Mouse (Mus musculus): ENCODE measurements around the gene Aldh3a2.
A peak's percentile ranks its signal among the peaks of the same experiment; 100 is the strongest.
"Not testable (repeated sequence)": the region's sequence is repeated elsewhere in the genome, so short reads cannot be mapped to it uniquely, and the experiment has no call there.

The Aldh3a2 gene

GRCm38 (mm10) chr11:61215936-61216335 lies 51.3 kb downstream of the Aldh3a2 start:
- DNase-seq (ENCODE audit: extremely low spot score), result no peak

DNA sequence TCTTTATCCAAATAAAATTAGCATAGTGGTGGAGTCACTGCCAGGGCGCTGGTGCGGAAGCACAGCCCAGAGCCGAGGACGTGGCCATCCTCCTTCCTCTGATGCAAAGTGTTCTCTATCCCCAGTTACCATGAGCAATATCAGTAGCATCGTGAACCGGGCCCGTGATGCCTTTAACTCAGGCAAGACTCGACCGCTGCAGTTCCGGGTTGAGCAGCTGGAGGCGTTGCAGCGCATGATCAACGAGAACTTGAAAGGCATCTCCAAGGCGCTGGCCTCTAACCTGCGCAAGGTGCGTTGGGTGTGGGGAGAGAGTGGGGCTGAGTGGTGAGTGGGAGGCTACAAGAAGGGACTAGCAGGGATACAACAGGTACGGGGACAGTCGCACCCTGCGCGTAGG lies 55.2 kb downstream of the Aldh3a2 start:
- no peak for DNase-seq (ENCODE audit: extremely low spot score)

GRCm38 (mm10) chr11:61208316-61208715 lies 58.9 kb downstream of the Aldh3a2 start:
- no peak for DNase-seq (ENCODE audit: extremely low spot score)

DNA sequence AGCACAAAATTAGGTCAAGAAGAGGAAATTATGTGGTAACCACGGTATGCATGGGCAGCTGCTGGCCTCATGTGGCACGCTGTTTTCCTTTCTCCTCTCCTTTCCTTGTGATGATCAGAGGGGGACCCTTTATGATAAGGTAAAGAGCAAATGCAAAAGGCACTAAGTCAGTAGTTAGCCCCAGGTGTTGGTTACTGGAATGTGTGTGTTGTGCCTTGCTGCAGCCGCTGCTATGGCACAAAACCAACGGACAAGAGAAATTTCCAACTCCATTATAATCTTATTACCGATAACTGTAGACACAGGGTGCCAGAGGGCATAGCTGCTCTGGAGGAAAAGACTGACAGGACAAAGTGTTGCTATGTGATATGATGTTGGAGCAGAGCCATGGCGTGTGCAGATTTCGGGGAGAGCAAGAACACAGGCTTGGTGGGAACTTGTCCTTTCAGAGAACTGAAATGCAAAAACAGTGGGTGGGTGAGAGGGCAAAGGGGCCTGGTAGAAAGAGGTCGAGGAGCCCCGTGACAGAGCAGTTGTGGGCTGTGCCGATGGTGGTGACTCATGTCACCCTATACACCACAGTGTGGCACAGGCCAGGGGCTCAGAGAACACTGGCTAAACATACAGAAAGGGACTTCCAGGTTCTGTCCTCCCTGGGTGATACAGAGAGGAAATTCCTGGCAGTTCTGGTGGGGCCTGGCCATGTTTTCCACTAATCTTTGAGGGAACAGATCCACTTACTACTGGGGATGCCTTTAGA lies 59.6 kb downstream of the Aldh3a2 start, which contains the start of gene Aldh3a1:
Aldh3a1 (plus strand) TSS at position 51 of the 760 bp plus-strand sequence.
- no peak for DNase-seq (ENCODE audit: extremely low spot score)

GRCm38 (mm10) chr11:61206136-61206535 lies 61.1 kb downstream of the Aldh3a2 start:
- no peak for DNase-seq (ENCODE audit: extremely low spot score)

DNA sequence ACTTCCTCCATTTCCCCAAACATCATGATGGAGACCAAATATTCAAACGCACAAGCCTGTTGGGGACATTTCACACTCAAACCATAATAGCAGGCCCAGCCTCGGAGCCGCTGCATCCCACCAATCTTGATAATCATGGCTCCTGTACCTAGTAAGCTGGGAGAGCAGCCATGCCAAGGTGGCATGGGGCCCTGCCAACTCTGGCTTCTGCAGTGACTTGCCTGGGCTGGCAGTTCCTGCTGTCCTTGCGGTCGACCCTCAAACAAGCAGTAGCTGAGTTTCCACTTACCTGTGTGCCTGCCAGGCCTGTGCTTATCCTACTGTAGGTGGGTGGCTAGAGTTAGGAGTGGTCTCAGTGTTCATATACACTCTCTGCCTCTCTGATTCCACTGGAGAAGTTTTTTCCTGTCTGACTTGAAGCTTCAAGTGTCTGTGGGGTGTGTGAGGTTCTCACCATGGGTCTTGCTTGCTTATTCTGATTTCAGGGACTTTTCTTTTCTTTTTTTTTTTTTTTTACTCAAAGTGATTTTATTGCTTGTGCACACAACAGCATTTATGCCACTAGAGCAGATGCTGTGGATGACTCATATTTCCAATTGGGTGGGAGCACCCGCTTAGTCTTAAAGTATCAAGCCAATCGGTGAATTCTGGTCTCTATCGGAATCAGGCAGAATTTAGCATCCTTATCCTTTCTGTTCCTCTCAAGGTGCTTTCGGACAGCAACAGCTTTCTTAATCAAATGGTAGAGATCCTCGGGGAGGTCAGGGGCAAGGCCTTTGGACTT lies 61.9 kb downstream of the Aldh3a2 start:
- no peak for DNase-seq (ENCODE audit: extremely low spot score)

DNA sequence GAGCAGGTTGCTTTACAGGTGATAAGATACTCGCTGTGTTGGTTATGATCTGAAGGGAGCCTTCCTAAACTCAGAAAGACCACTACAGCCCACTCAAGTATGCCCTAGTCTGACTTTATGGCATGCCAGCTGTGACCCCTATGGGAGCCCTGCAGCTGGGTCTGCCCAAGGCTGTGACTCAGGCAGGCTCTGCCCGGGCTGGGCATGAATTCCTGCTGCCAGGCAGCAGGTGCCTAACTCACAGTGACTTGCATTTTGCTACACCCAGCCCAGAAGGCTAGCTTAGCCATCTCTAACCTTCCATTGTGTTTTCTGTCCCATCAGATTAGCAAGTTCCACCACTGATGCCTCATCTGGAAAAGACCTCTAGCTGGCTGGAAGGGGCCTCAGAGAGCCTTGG lies 64.5 kb downstream of the Aldh3a2 start:
- DNase-seq (ENCODE audit: extremely low spot score), result no peak

- DNase-seq (ENCODE audit: extremely low spot score), result no peak
Observed at GRCm38 (mm10) chr11:61202186-61202585, 65.1 kb downstream of the Aldh3a2 start.

GRCm38 (mm10) chr11:61199620-61200362 lies 67.5 kb downstream of the Aldh3a2 start:
- no peak for DNase-seq (ENCODE audit: extremely low spot score)

DNA sequence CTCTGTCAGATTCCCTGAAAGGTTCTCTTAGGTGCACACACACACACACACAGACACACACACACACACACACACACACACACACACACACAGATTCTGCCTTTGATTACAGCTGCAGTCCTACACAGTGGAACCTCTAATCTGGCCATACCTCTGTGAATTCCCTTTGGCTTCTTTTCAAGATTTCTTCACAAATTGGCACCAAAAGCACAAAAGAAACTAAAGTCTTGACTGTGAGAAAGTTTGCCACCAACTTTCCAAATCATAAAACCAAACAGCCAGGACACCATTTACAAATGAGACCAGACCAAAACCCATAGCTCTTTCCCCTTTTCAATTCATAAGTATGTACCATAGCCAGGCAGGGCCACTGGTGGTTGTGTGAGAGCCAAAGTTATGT lies 69.3 kb downstream of the Aldh3a2 start:
- DNase-seq (ENCODE audit: extremely low spot score), result no peak

- no peak for DNase-seq (ENCODE audit: extremely low spot score)
Observed at GRCm38 (mm10) chr11:61196616-61197353, 70.5 kb downstream of the Aldh3a2 start.

GRCm38 (mm10) chr11:61193392-61193791 lies 73.9 kb downstream of the Aldh3a2 start:
- peak; percentile 70 for DNase-seq (ENCODE audit: extremely low spot score)

DNA sequence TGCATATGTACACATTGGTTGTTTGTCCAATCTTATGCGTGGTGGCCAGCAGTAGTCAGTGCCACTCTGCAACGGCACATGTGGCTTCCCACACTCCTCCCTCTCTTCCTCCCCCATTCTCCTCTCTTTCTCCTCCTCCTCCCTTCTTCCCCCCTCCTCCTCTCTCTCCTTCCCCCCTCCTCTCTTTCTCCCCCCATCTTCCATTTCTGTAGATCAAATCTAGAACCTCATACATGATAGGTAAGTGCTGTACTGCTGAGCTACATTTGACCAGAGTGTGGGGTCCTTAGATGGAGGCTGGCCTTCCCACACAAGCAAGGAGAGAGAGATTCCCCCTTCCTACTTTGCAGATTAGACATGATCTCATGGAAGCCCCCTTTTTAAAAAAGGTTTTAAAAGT lies 74.5 kb downstream of the Aldh3a2 start:
- DNase-seq (ENCODE audit: extremely low spot score), result no peak

GRCm38 (mm10) chr11:61192123-61192522 lies 75.1 kb downstream of the Aldh3a2 start:
- DNase-seq (ENCODE audit: extremely low spot score), result not testable (repeated sequence)

GRCm38 (mm10) chr11:61190776-61191175 lies 76.5 kb downstream of the Aldh3a2 start:
- DNase-seq (ENCODE audit: extremely low spot score), result no peak

- DNase-seq (ENCODE audit: extremely low spot score), result no peak
Observed at GRCm38 (mm10) chr11:61183820-61184219, 83.4 kb downstream of the Aldh3a2 start.

DNA sequence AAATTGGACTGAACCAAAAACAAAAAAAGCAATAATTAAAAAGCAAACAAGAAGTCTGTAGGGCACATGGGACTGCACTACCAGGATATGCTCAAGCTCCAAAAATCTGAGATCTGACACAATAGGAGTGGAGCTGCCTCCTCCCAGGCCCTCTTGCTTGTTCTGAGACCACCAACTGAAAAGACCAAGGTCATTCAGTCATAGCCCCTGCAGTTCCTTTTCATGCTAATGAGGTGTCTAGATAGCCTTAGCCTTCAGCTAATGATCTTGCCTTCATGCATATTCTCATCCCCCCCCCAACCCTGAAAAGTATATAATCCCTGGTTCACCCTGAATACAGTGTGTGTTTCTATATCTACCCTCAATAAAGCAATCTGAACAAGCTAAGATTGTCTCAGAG lies 85.6 kb downstream of the Aldh3a2 start:
- no peak for DNase-seq (ENCODE audit: extremely low spot score)

DNA sequence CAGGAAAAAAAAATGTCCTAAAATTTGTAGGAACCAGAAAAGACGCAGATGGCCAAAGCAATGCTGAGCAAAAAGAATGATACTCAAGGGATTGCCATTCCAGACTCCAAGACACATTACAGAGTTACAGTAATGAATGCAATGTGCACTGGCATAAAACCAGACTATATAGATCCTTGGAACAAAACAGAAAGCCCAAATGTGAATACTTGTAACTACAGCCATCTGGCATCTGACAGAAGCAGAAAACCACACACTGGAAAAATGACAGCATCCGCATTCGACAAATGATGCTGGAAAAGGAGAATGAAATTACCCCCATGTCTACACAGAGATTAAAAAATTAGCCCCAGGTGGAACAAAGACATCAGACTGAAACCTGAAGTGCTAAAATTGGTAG lies 86.9 kb downstream of the Aldh3a2 start:
- DNase-seq (ENCODE audit: extremely low spot score), result no peak

GRCm38 (mm10) chr11:61176321-61176720 lies 90.9 kb downstream of the Aldh3a2 start:
- no peak for DNase-seq (ENCODE audit: extremely low spot score)

DNA sequence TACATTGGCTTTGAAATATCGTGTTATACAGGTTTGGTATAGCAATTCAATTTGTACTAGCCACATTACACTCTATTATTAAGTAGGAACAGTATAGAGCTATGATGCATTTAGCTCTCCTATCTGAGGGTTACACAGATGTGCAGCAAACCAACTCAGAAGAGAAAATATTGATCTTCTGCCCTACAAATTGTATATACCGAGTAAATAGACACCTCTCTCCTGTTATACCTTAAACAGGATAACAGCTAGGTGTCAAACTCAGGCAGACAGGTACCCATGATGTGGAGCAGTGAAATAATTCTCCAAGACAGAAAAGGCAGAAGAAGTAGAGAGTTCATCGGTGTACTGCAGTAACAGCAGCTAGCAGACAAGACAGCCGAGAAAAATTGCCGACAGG lies 91.5 kb downstream of the Aldh3a2 start:
- no peak for DNase-seq (ENCODE audit: extremely low spot score)

DNA sequence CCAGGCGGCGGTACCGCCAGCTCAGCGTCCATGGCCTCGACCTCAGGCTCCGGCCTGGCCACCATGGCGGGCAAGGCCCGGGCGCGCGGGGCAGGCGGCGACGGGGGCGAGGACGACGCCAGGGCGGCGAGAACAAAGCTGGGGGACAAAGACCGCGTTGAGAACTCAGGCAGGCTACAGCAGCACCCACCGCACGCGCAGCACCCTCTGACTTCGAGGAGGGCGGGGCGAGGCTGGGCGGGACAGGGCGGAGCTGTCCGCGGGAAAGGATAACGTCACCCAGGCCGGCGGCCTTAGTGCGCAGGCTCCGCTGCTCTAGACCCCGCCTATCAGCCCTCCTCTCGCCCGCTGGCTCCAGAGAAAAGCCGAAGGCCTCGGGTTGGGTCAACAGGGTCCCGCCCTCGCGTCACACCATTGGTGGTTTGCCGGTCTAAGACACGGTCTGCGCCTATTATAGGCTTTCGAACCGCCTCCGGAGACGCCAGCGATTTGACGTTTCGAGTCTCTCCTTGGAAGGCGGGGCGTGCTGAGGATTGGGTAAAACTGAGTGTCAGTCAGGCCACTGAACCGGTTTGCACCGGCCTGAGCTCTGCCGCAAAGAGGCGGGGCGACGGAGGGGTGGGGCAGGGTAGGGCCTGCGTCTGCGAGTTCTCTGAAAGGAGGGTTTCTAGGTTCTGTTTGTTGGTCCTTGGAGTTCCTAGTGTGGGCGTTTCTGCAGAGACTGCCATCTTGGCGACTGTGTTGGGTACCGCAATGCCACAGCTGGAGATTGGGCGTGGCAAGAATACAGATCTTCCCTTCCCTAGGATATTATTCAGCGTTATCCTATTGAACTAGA lies 92.2 kb downstream of the Aldh3a2 start, which contains the start of gene Usp22:
Usp22 (minus strand) TSS at position 235 of the 838 bp plus-strand sequence.
- peak; percentile 98 for DNase-seq (ENCODE audit: extremely low spot score)

Measured in embryo, embryonic 9.5 days (tissue).